Mouse (Mus musculus) ES-E14 (cell line): ENCODE results near the gene Zfp219.

Experiments used
- CHD2 ChIP-seq: IDR thresholded peaks from 2 replicates; pipeline ENCODE4 v1.6.1; 2014; ENCODE audit warnings: mild to moderate bottlenecking, low read depth, low read length, inconsistent platforms
- HCFC1 ChIP-seq: IDR thresholded peaks from 2 replicates; pipeline ENCODE4 v1.6.1; 2012; ENCODE audit warnings: low read length, inconsistent platforms, borderline replicate concordance; ENCODE audit not compliant: insufficient read depth
- MAFK ChIP-seq: IDR thresholded peaks from 2 replicates; pipeline ENCODE4 v1.6.1; 2014; ENCODE audit warnings: mild to moderate bottlenecking, low read depth, low read length, inconsistent platforms; ENCODE audit not compliant: insufficient read depth

GRCm38 (mm10) chr14:51983251-51983650 lies 37.3 kb downstream of the Zfp219 start:
- TF ChIP-seq HCFC1 (no peak), MAFK (no peak), CHD2 (no peak)
